Comparison of ENCODE assay signal across 23 mouse cellular contexts in the genomic region with DNA sequence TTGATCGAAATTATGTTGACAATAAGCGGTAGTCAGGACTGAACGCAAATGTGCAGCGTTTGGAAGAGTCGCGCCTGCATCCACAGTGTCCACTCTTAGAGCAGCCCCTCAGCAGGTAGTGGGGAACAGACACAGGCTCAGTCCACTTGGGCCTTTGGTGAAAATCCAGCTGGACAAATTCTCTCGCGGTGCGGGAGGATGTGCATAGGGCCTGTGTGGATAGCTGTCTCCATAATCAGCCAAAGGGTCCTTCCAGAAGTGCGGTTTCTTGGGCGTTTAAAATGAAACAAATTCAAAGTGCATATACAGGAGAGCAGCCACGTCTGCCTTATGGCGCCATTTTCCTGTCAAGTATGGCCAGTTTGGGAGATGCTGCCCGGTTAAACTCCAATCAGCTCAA. TPM values are rescaled to one million over a fixed set of nuclear protein-coding genes. Genes with fewer than 3 reads are reported as not detected.
DNase-seq lines count a peak whose midpoint lies in the region; ATAC-seq lines count a peak whose summit lies in the region.
"Had no signal": no experiment of that assay in that cellular context is flagged by ENCODE, and none has a peak within 500 bp of the region (broad histone marks: within the 10 kb centered on the region; RNA-seq: fewer than 3 reads in every experiment).

No protein-coding gene starts in this region.

- peak overlapping the region; percentile 77 for H3K9ac ChIP-seq in heart, embryonic 12.5 days
- H3K9ac ChIP-seq in midbrain, embryonic 15.5 days, result no peak overlapping the region
- H3K9ac ChIP-seq in heart, embryonic 16.5 days (ENCODE audit: low read length), result peak overlapping the region; percentile 75; the same call in 1 of the 2 replicates
- H3K9ac ChIP-seq: forebrain, embryonic 15.5 days; liver, embryonic 14.5 days; lung, embryonic 14.5 days; neural tube, embryonic 13.5 days had no signal

- 18% methylated on average over 14 of the region's 14 CpGs for WGBS in heart, embryonic 12.5 days
- WGBS in midbrain, embryonic 10.5 days, result 4% methylated on average over 14 of the region's 14 CpGs
- WGBS in midbrain, embryonic 15.5 days, result 3% methylated on average over 14 of the region's 14 CpGs
- 23% methylated on average over 14 of the region's 14 CpGs for WGBS in heart, embryonic 16.5 days
- 3% methylated on average over 14 of the region's 14 CpGs for WGBS in limb, embryonic 10.5 days

- H3K36me3 ChIP-seq in heart, embryonic 12.5 days, result no peaks in the 10 kb centered on the region
- no peaks in the 10 kb centered on the region for H3K36me3 ChIP-seq in midbrain, embryonic 10.5 days
- H3K36me3 ChIP-seq in midbrain, embryonic 15.5 days (replicated peaks), result no peaks in the 10 kb centered on the region
- H3K36me3 ChIP-seq in heart, embryonic 16.5 days (ENCODE audit: control insufficient read depth, insufficient read depth), result no peaks in the 10 kb centered on the region
- H3K36me3 ChIP-seq in limb, embryonic 10.5 days, result no peaks in the 10 kb centered on the region
- H3K36me3 ChIP-seq: forebrain, embryonic 15.5 days; neural tube, embryonic 13.5 days had no signal

- no peaks in the 10 kb centered on the region for H3K9me3 ChIP-seq in heart, embryonic 12.5 days (replicated peaks)
- H3K9me3 ChIP-seq in midbrain, embryonic 10.5 days (replicated peaks), result no peaks in the 10 kb centered on the region
- no peaks in the 10 kb centered on the region for H3K9me3 ChIP-seq in midbrain, embryonic 15.5 days
- H3K9me3 ChIP-seq in heart, embryonic 16.5 days (replicated peaks; ENCODE audit: control insufficient read depth, low read length), result no peaks in the 10 kb centered on the region
- H3K9me3 ChIP-seq in limb, embryonic 10.5 days (replicated peaks), result no peaks in the 10 kb centered on the region; the same call in 1 of the 2 replicates
- H3K9me3 ChIP-seq: forebrain, embryonic 15.5 days; neural tube, embryonic 13.5 days had no signal

- no peaks in the 10 kb centered on the region for H3K27me3 ChIP-seq in heart, embryonic 12.5 days (replicated peaks)
- H3K27me3 ChIP-seq in midbrain, embryonic 10.5 days (ENCODE audit: low read depth, poor library complexity, severe bottlenecking), result peaks cover 97% of the 10 kb centered on the region
- peaks cover 87% of the 10 kb centered on the region for H3K27me3 ChIP-seq in midbrain, embryonic 15.5 days (replicated peaks)
- peaks cover 10% of the 10 kb centered on the region for H3K27me3 ChIP-seq in heart, embryonic 16.5 days (ENCODE audit: control insufficient read depth, insufficient read depth, low read length)
- H3K27me3 ChIP-seq in limb, embryonic 10.5 days (ENCODE audit: low read depth, poor library complexity, severe bottlenecking), result peaks cover 94% of the 10 kb centered on the region

- no peak for ATAC-seq in heart, embryonic 12.5 days (ENCODE audit: insufficient number of reproducible peaks, low FRiP score)
- no peak for ATAC-seq in midbrain, embryonic 15.5 days (replicated peaks)
- ATAC-seq in heart, embryonic 16.5 days (replicated peaks; ENCODE audit: extremely low read depth, insufficient read depth, low FRiP score), result no peak
- ATAC-seq: forebrain, embryonic 15.5 days; intestine, postnatal 0 days had no signal

- peak overlapping the region; percentile 92 for H3K27ac ChIP-seq in heart, embryonic 12.5 days (ENCODE audit: poor library complexity, severe bottlenecking)
- H3K27ac ChIP-seq in midbrain, embryonic 10.5 days (replicated peaks), result no peak overlapping the region
- H3K27ac ChIP-seq in midbrain, embryonic 15.5 days, result no peak overlapping the region
- H3K27ac ChIP-seq in heart, embryonic 16.5 days (ENCODE audit: low read length), result peak overlapping the region; percentile 96
- H3K27ac ChIP-seq in limb, embryonic 10.5 days, result no peak overlapping the region
- H3K27ac ChIP-seq: forebrain, embryonic 15.5 days; layer of hippocampus, adult 2 months; liver, embryonic 14.5 days; neural tube, embryonic 13.5 days had no signal

- no peak for DNase-seq in heart, adult 8-10 months (ENCODE audit: low spot score)
- peak; percentile 35 for DNase-seq in midbrain, embryonic 10.5 days (ENCODE audit: low spot score)
- peak; percentile 37 for DNase-seq in limb, embryonic 10.5 days (ENCODE audit: low spot score)
- no peak for DNase-seq in lung, postnatal 4 days
- DNase-seq: adrenal gland, adult 2 months; cerebellum, adult 11-12 months; gastrocnemius, postnatal 10 days; layer of hippocampus, postnatal 36 days had no signal

- peak overlapping the region; percentile 54 for H3K4me3 ChIP-seq in heart, embryonic 12.5 days
- no peak overlapping the region for H3K4me3 ChIP-seq in midbrain, embryonic 10.5 days
- no peak overlapping the region for H3K4me3 ChIP-seq in midbrain, embryonic 15.5 days
- H3K4me3 ChIP-seq in heart, embryonic 16.5 days (ENCODE audit: low read length), result peak overlapping the region; percentile 51; the same call in 1 of the 2 replicates
- no peak overlapping the region for H3K4me3 ChIP-seq in limb, embryonic 10.5 days
- H3K4me3 ChIP-seq: forebrain, embryonic 15.5 days; layer of hippocampus, adult 2 months; megakaryocyte, embryonic 14.5 days; neural tube, embryonic 13.5 days had no signal

- H3K4me1 ChIP-seq in heart, embryonic 12.5 days (replicated peaks), result peaks cover 53% of the 10 kb centered on the region
- H3K4me1 ChIP-seq in midbrain, embryonic 10.5 days, result peaks cover 45% of the 10 kb centered on the region
- peaks cover 25% of the 10 kb centered on the region for H3K4me1 ChIP-seq in midbrain, embryonic 15.5 days
- peaks cover 31% of the 10 kb centered on the region for H3K4me1 ChIP-seq in heart, embryonic 16.5 days (ENCODE audit: control insufficient read depth, insufficient read depth, low read length)
- peaks cover 41% of the 10 kb centered on the region for H3K4me1 ChIP-seq in limb, embryonic 10.5 days

- H3K4me2 ChIP-seq in heart, embryonic 12.5 days, result peak overlapping the region; percentile 87
- no peak overlapping the region for H3K4me2 ChIP-seq in midbrain, embryonic 15.5 days
- peak overlapping the region; percentile 74 for H3K4me2 ChIP-seq in heart, embryonic 16.5 days (ENCODE audit: low read depth, low read length)
- H3K4me2 ChIP-seq: forebrain, embryonic 15.5 days had no signal

RNA-seq across cellular contexts. Expression of gene Tbx20, which starts 4.5 kb away (rescaled TPM):
- polyA plus RNA-seq in heart, embryonic 12.5 days (2016; fragmentation: Nextera tagmentation; extraction: Ambion mirVana), result 105 and 111 TPM in 2 replicates
- 10 to 100 TPM; 80.1 to 90.6 (median 87.4) TPM for total RNA-seq in heart, adult 8-10 months (2022)
- polyA plus RNA-seq in midbrain, embryonic 10.5 days (2016; fragmentation: Nextera tagmentation; extraction: Ambion mirVana), result 0.06 and 0.39 TPM in 2 replicates
- polyA plus RNA-seq in midbrain, embryonic 15.5 days (2015; fragmentation: Nextera tagmentation; extraction: Ambion mirVana), result 0.04 and 0.14 TPM in 2 replicates
- polyA plus RNA-seq in heart, embryonic 16.5 days (2015; fragmentation: Nextera tagmentation; extraction: Ambion mirVana), result 67.6 and 68.9 TPM in 2 replicates
- 0.24 and 0.39 TPM in 2 replicates for polyA plus RNA-seq in limb, embryonic 10.5 days (2016; fragmentation: Nextera tagmentation; extraction: Ambion mirVana)
- total RNA-seq: gastrocnemius, postnatal 10 days; layer of hippocampus, adult 2 months; layer of hippocampus, postnatal 36 days; left cerebral cortex, postnatal 10 days; MEL had no signal
- polyA plus RNA-seq: C2C12; intestine, postnatal 0 days; kidney, embryonic 14.5 days; spleen, adult 2 months had no signal

Comparison
In these comparisons a context has a peak if more than half of its experiments do, and no peak if none do; other contexts are left out.
1. H3K27ac ChIP-seq: peak in heart, embryonic 12.5 days (single experiment) and heart, embryonic 16.5 days (single experiment); none in midbrain, embryonic 10.5 days (single experiment), midbrain, embryonic 15.5 days (single experiment) and limb, embryonic 10.5 days (single experiment).
2. H3K4me3 ChIP-seq: peak in heart, embryonic 12.5 days (single experiment) and heart, embryonic 16.5 days (single experiment); none in midbrain, embryonic 10.5 days (single experiment), midbrain, embryonic 15.5 days (single experiment) and limb, embryonic 10.5 days (single experiment).
3. DNase-seq: peak in midbrain, embryonic 10.5 days (single experiment) and limb, embryonic 10.5 days (single experiment); none in heart, adult 8-10 months (single experiment) and lung, postnatal 4 days (0 of 2).
4. RNA of gene Tbx20, which starts 4.5 kb away (polyA plus RNA-seq): 105 to 111 TPM in heart, embryonic 12.5 days and 67.6 to 68.9 TPM in heart, embryonic 16.5 days; 0.06 to 0.39 TPM in midbrain, embryonic 10.5 days, 0.24 to 0.39 TPM in limb, embryonic 10.5 days and 0.04 to 0.14 TPM in midbrain, embryonic 15.5 days; every median in the first group is over 10 times any median in the second.